16 mouse cellular contexts compared by ENCODE assay signal in genomic region chr4:34582476-34582875, GRCm38 (mm10). TPM values are rescaled to one million over a fixed set of nuclear protein-coding genes. Genes with fewer than 3 reads are reported as not detected.
DNase-seq lines count a peak whose midpoint lies in the region; ATAC-seq and TF ChIP-seq lines count a peak whose summit lies in the region.
"Had no signal": no experiment of that assay in that cellular context is flagged by ENCODE, and none has a peak within 500 bp of the region (broad histone marks: within the 10 kb centered on the region; RNA-seq: fewer than 3 reads in every experiment).

No protein-coding gene starts in this region.

- no peak overlapping the region for H3K27ac ChIP-seq in kidney, postnatal 0 days
- no peak overlapping the region for H3K27ac ChIP-seq in MEL (ENCODE audit: control insufficient read depth, low read depth, low read length)
- H3K27ac ChIP-seq in stomach, embryonic 14.5 days (ENCODE audit: low read length), result no peak overlapping the region
- no peak overlapping the region for H3K27ac ChIP-seq in kidney, embryonic 15.5 days
- H3K27ac ChIP-seq: forebrain, embryonic 10.5 days; limb, embryonic 12.5 days had no signal

- no peak for TF ChIP-seq CTCF in kidney, postnatal 0 days (IDR thresholded peaks at IDR 0.05; ENCODE audit: low read depth)
- no peak for TF ChIP-seq CTCF in MEL (IDR thresholded peaks at IDR 0.05 in 2 of 3, conservative IDR thresholded peaks at IDR 0.05 in 1 of 3; ENCODE audit: control insufficient read depth in 1 of 3, insufficient read depth in 1 of 3, low read depth in 2 of 3, low read length in 3 of 3, poor library complexity in 1 of 3, severe bottlenecking in 1 of 3)

- TF ChIP-seq RAD21 in MEL (IDR thresholded peaks at IDR 0.05; ENCODE audit: low read depth, low read length), result no peak

- H3K9ac ChIP-seq in kidney, postnatal 0 days (ENCODE audit: low read depth, low read length), result no peak overlapping the region
- no peak overlapping the region for H3K9ac ChIP-seq in MEL (ENCODE audit: control insufficient read depth, low read depth, low read length, poor library complexity, severe bottlenecking)
- no peak overlapping the region for H3K9ac ChIP-seq in stomach, embryonic 14.5 days (replicated peaks; ENCODE audit: low read depth, low read length)
- no peak overlapping the region for H3K9ac ChIP-seq in kidney, embryonic 15.5 days
- H3K9ac ChIP-seq: limb, embryonic 12.5 days had no signal

- peak; percentile 51; the same call in 1 of the 2 replicates for ATAC-seq in kidney, postnatal 0 days (replicated peaks; ENCODE audit: low FRiP score, low read depth)
- 0 out of 2 replicates have a peak, but pooled peaks have one; percentile 33 for ATAC-seq in stomach, embryonic 14.5 days (ENCODE audit: insufficient number of reproducible peaks, insufficient read depth, low FRiP score, low read depth)
- ATAC-seq in kidney, embryonic 15.5 days (replicated peaks; ENCODE audit: low FRiP score), result no peak
- ATAC-seq: inflammation-experienced regulatory T-cells, adult 6 months had no signal

- no peaks in the 10 kb centered on the region for H3K27me3 ChIP-seq in kidney, postnatal 0 days (ENCODE audit: insufficient read depth, low read length)
- no peaks in the 10 kb centered on the region for H3K27me3 ChIP-seq in MEL (ENCODE audit: control insufficient read depth in 1 of 2, insufficient read depth in 2 of 2, low read length in 2 of 2)
- no peaks in the 10 kb centered on the region for H3K27me3 ChIP-seq in stomach, embryonic 14.5 days (ENCODE audit: control insufficient read depth, insufficient read depth, low read length)
- no peaks in the 10 kb centered on the region for H3K27me3 ChIP-seq in kidney, embryonic 15.5 days
- H3K27me3 ChIP-seq: limb, embryonic 12.5 days had no signal

- 64% methylated on average over 5 of the region's 5 CpGs for WGBS in kidney, postnatal 0 days
- 66% methylated on average over 5 of the region's 5 CpGs for WGBS in stomach, embryonic 14.5 days
- 72% methylated on average over 5 of the region's 5 CpGs for WGBS in kidney, embryonic 15.5 days

- TF ChIP-seq POLR2A in MEL (IDR thresholded peaks at IDR 0.05; ENCODE audit: control insufficient read depth in 1 of 2, insufficient read depth in 1 of 2, low read depth in 1 of 2, low read length in 2 of 2, poor library complexity in 1 of 2), result no peak

- no peaks in the 10 kb centered on the region for H3K79me2 ChIP-seq in MEL (ENCODE audit: control insufficient read depth, insufficient read depth, low read length, poor library complexity)

- DNase-seq in adrenal gland, postnatal 36 days, result peak; percentile 19 to 36
- DNase-seq in adrenal gland, adult 8-10 months, result no peak
- DNase-seq in kidney, postnatal 0 days (ENCODE audit: low spot score), result no peak
- DNase-seq in kidney, adult 8-10 months, result no peak
- DNase-seq in MEL (ENCODE audit: low read depth, low spot score), result peak; percentile 43
- no peak for DNase-seq in kidney, adult 11 months
- DNase-seq: cerebellum, adult 9-11 months; kidney, postnatal 4 days; layer of hippocampus, postnatal 36 days; retina, postnatal 1 day had no signal

- 0 out of 2 replicates have a peak, but pooled peaks cover 3% of the 10 kb centered on the region for H3K4me1 ChIP-seq in kidney, postnatal 0 days (replicated peaks; ENCODE audit: insufficient read depth, low read length)
- no peaks in the 10 kb centered on the region for H3K4me1 ChIP-seq in MEL (ENCODE audit: control insufficient read depth in 1 of 2, insufficient read depth in 2 of 2, low read length in 2 of 2)
- no peaks in the 10 kb centered on the region for H3K4me1 ChIP-seq in stomach, embryonic 14.5 days (ENCODE audit: control insufficient read depth, insufficient read depth, low read length)
- H3K4me1 ChIP-seq in kidney, embryonic 15.5 days, result 0 out of 2 replicates have a peak, but pooled peaks cover 3% of the 10 kb centered on the region
- H3K4me1 ChIP-seq: forebrain, embryonic 10.5 days; limb, embryonic 12.5 days had no signal

- H3K9me3 ChIP-seq in kidney, postnatal 0 days (replicated peaks; ENCODE audit: low read length), result no peaks in the 10 kb centered on the region
- H3K9me3 ChIP-seq in MEL (replicated peaks; ENCODE audit: insufficient read depth, low read length), result no peaks in the 10 kb centered on the region
- H3K9me3 ChIP-seq in stomach, embryonic 14.5 days (ENCODE audit: control insufficient read depth, low read depth, low read length), result no peaks in the 10 kb centered on the region
- no peaks in the 10 kb centered on the region for H3K9me3 ChIP-seq in kidney, embryonic 15.5 days (replicated peaks)
- H3K9me3 ChIP-seq: forebrain, embryonic 10.5 days; limb, embryonic 12.5 days had no signal

- H3K4me3 ChIP-seq in kidney, postnatal 0 days (replicated peaks; ENCODE audit: low read depth, low read length), result no peak overlapping the region
- no peak overlapping the region for H3K4me3 ChIP-seq in MEL (ENCODE audit: control insufficient read depth in 1 of 2, insufficient read depth in 1 of 2, low read depth in 2 of 2, low read length in 2 of 2)
- no peak overlapping the region for H3K4me3 ChIP-seq in stomach, embryonic 14.5 days (ENCODE audit: low read depth, low read length)
- H3K4me3 ChIP-seq in kidney, embryonic 15.5 days (replicated peaks), result no peak overlapping the region
- H3K4me3 ChIP-seq: forebrain, embryonic 10.5 days; limb, embryonic 12.5 days had no signal

- no peak for TF ChIP-seq EP300 in MEL (IDR thresholded peaks at IDR 0.05; ENCODE audit: low read depth in 1 of 2, low read length in 2 of 2)

- H3K36me3 ChIP-seq in kidney, postnatal 0 days (ENCODE audit: insufficient read depth, low read length), result peaks cover 39% of the 10 kb centered on the region
- peaks cover 0 to 16% of the 10 kb centered on the region in 2 experiments; a peak in 2 of 4 replicates for H3K36me3 ChIP-seq in MEL (ENCODE audit: control insufficient read depth in 1 of 2, insufficient read depth in 2 of 2, low read length in 2 of 2)
- peaks cover 51% of the 10 kb centered on the region for H3K36me3 ChIP-seq in stomach, embryonic 14.5 days (ENCODE audit: control insufficient read depth, insufficient read depth, low read length)
- H3K36me3 ChIP-seq in kidney, embryonic 15.5 days, result peaks cover 79% of the 10 kb centered on the region

- no peak overlapping the region for H3K4me2 ChIP-seq in kidney, postnatal 0 days (ENCODE audit: low read length)
- no peak overlapping the region for H3K4me2 ChIP-seq in stomach, embryonic 14.5 days (replicated peaks; ENCODE audit: low read depth, low read length)
- no peak overlapping the region for H3K4me2 ChIP-seq in kidney, embryonic 15.5 days
- H3K4me2 ChIP-seq: heart, embryonic 11.5 days; limb, embryonic 12.5 days had no signal

TF ChIP-seq in MEL, 35 proteins besides CTCF, POLR2A, EP300 and RAD21 (continues in another document):
- no peak for TF ChIP-seq ZMIZ1 (IDR thresholded peaks at IDR 0.05; ENCODE audit: low read depth, low read length)
- no peak for TF ChIP-seq BHLHE40 (IDR thresholded peaks at IDR 0.05; ENCODE audit: borderline replicate concordance, low read depth, low read length)
- no peak for TF ChIP-seq MEF2A (IDR thresholded peaks at IDR 0.05; ENCODE audit: extremely low read depth, insufficient replicate concordance, low read depth, low read length, poor library complexity, severe bottlenecking)
- TF ChIP-seq ETS1 (IDR thresholded peaks at IDR 0.05; ENCODE audit: low read depth, low read length), result no peak
- no peak for TF ChIP-seq ZKSCAN1 (IDR thresholded peaks at IDR 0.05; ENCODE audit: low read depth, low read length)
- TF ChIP-seq KAT2A (conservative IDR thresholded peaks at IDR 0.05; ENCODE audit: low read depth, low read length), result no peak
- no peak for TF ChIP-seq USF2 (IDR thresholded peaks at IDR 0.05; ENCODE audit: borderline replicate concordance in 1 of 2, insufficient read depth in 1 of 2, low read depth in 1 of 2, low read length in 2 of 2)
- TF ChIP-seq JUND (IDR thresholded peaks at IDR 0.05; ENCODE audit: low read depth, low read length), result no peak
- no peak for TF ChIP-seq TBP (IDR thresholded peaks at IDR 0.05; ENCODE audit: low read depth, low read length)
- no peak for TF ChIP-seq UBTF (IDR thresholded peaks at IDR 0.05; ENCODE audit: borderline replicate concordance, insufficient read depth, low read depth, low read length)
- TF ChIP-seq TCF12 (IDR thresholded peaks at IDR 0.05; ENCODE audit: low read depth, low read length), result no peak
- no peak for TF ChIP-seq ZNF384 (IDR thresholded peaks at IDR 0.05; ENCODE audit: low read depth, low read length)

RNA-seq across cellular contexts. Expression of gene Akirin2, which starts 31.7 kb away (rescaled TPM):
- 10 to 100 TPM; 79.8 to 86.1 TPM for total RNA-seq in adrenal gland, postnatal 36 days (2021)
- 10 to 100 TPM; 62.4 to 84.6 (median 78.6) TPM for total RNA-seq in adrenal gland, adult 8-10 months (2022)
- polyA plus RNA-seq in kidney, postnatal 0 days (2015; fragmentation: Nextera tagmentation; extraction: Ambion mirVana), result 67.9 and 81.0 TPM in 2 replicates
- total RNA-seq in MEL (2012; rRNA removed), result 23.4 and 28.5 TPM in 2 replicates
- 10 to 100 TPM in 1 of 2 experiments, not detected in 1; 45.8 TPM for polyA plus RNA-seq in MEL (2012; ENCODE audit: insufficient read depth in 1 of 2, insufficient read length in 2 of 2, low read depth in 1 of 2, low replicate concordance in 2 of 2, missing spikeins in 1 of 2)
- 42.8 and 44.9 TPM in 2 replicates for polyA plus RNA-seq in stomach, embryonic 14.5 days (2014; fragmentation: Nextera tagmentation; extraction: Ambion mirVana)
- polyA plus RNA-seq in kidney, embryonic 15.5 days (2015; fragmentation: Nextera tagmentation; extraction: Ambion mirVana), result 59.3 and 65.1 TPM in 2 replicates

RNA-seq across cellular contexts. Expression of gene Orc3, which starts 32.3 kb away (rescaled TPM):
- total RNA-seq in adrenal gland, postnatal 36 days (2021), result 10 to 100 TPM; 58.0 to 61.2 TPM
- 10 to 100 TPM; 58.4 to 78.6 (median 70.1) TPM for total RNA-seq in adrenal gland, adult 8-10 months (2022)
- polyA plus RNA-seq in kidney, postnatal 0 days (2015; fragmentation: Nextera tagmentation; extraction: Ambion mirVana), result 64.1 and 67.0 TPM in 2 replicates
- total RNA-seq in MEL (2012; rRNA removed), result 48.0 and 54.5 TPM in 2 replicates
- polyA plus RNA-seq in MEL (2012; ENCODE audit: insufficient read depth in 1 of 2, insufficient read length in 2 of 2, low read depth in 1 of 2, low replicate concordance in 2 of 2, missing spikeins in 1 of 2), result 10 to 100 TPM in 1 of 2 experiments, not detected in 1; 74.2 TPM
- 102 and 105 TPM in 2 replicates for polyA plus RNA-seq in stomach, embryonic 14.5 days (2014; fragmentation: Nextera tagmentation; extraction: Ambion mirVana)
- polyA plus RNA-seq in kidney, embryonic 15.5 days (2015; fragmentation: Nextera tagmentation; extraction: Ambion mirVana), result 91.0 and 92.3 TPM in 2 replicates

RNA-seq across cellular contexts. Expression of gene Rars2, which starts 32.3 kb away (rescaled TPM):
- total RNA-seq in adrenal gland, postnatal 36 days (2021), result 10 to 100 TPM; 38.7 to 39.3 TPM
- total RNA-seq in adrenal gland, adult 8-10 months (2022), result 10 to 100 TPM; 29.7 to 38.4 (median 35.2) TPM
- polyA plus RNA-seq in kidney, postnatal 0 days (2015; fragmentation: Nextera tagmentation; extraction: Ambion mirVana), result 59.6 and 67.4 TPM in 2 replicates
- total RNA-seq in MEL (2012; rRNA removed), result 45.3 and 47.7 TPM in 2 replicates
- 10 to 100 TPM in 1 of 2 experiments, not detected in 1; 60.3 TPM for polyA plus RNA-seq in MEL (2012; ENCODE audit: insufficient read depth in 1 of 2, insufficient read length in 2 of 2, low read depth in 1 of 2, low replicate concordance in 2 of 2, missing spikeins in 1 of 2)
- polyA plus RNA-seq in stomach, embryonic 14.5 days (2014; fragmentation: Nextera tagmentation; extraction: Ambion mirVana), result 67.5 and 68.1 TPM in 2 replicates
- 71.5 and 76.0 TPM in 2 replicates for polyA plus RNA-seq in kidney, embryonic 15.5 days (2015; fragmentation: Nextera tagmentation; extraction: Ambion mirVana)

Comparison
In these comparisons a context has a peak if more than half of its experiments do, and no peak if none do; other contexts are left out.
1. DNase-seq: peak in adrenal gland, postnatal 36 days (2 of 2) and MEL (single experiment); none in adrenal gland, adult 8-10 months (single experiment), kidney, postnatal 0 days (single experiment), kidney, adult 8-10 months (0 of 2) and kidney, adult 11 months (single experiment).